Mouse (Mus musculus): ENCODE results near the gene Gm17655. TPM values are rescaled to one million over a fixed set of nuclear protein-coding genes. Genes with fewer than 3 reads are reported as not detected.

The Gm17655 gene
- polyA plus RNA-seq (2012; rRNA removed; ENCODE audit: low replicate concordance), result not detected in 2 replicates

DNA sequence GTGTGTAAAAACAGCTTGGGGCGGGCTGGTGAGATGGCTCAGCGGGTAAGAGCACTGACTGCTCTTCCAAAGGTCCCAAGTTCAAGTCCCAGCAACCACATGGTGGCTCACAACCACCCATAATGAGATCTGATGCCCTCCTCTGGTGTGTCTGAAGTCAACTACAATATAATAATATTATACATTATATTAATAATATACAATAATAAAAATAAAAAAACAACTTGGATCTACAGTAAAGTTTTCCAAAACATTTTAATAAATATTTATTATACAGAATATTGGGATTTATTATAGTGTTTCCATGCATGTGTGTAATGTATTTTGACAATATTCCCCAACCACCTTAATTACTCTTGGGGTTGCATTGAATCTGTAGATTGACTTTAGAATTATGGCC is at the start of gene Gm17655:
Gm17655 (minus strand) TSS at position 101 of the 400 bp plus-strand sequence.

DNA sequence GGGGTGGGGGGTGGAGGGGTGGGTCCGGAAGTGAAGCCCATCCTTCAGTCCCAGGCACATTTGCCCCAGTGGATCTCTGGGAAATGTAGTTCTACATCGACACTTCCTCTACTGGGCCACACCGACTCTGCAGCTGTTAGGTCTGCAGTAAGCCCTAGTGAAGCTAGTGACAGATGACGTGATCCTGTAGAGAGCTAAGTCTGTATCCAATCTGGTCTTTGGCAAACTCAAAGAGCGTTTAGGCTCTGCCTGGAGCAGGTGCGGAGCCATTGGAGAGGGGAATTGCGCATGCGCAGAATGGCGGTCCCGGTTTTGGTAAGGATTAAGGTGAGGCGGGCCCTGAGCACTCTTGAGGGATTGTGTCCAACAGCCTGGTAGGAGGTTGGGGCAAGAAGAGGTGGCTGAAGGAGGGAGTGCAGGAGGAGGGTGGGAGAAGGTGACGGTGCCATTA is 37.7 kb upstream of the Gm17655 start, which contains the start of gene Zfp605:
Zfp605 (plus strand) TSS at position 102 of the 451 bp plus-strand sequence.

DNA sequence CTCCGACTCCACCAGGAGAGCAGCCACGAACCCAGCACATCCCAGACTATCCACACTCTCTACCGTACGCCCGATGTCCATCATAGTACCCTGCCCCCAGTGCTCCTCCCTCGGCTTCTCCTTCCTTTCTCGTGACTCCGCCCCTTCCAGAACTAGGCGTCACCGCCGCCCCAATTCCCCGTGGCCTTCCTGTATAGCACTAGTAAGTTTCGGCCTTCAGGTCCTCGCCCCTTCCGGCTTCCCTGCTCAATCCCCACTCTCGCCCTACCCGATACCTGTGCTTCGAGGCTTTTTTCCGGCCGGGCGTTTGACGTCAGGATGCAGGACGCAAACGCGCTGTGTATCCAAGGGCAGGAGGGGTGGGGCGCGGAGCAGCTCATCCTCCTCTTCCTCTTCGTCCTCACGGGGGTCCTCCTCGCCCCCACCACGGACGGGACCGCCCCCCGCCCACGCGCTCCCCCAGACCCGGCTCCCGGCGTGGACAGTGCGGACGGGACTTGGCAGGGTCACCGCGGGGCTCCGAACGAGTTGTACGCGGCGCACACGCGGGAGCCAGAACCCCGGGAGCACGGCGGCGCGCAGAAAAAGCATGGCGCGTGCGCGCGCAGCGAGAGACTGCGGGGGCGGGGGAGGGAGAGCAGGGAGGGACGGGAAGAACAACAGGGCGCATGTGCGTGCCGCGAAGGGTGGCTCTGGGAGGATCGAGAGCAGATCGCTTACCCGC is 35.4 kb upstream of the Gm17655 start, which contains the start of gene Gtpbp6:
Gtpbp6 (minus strand) TSS at position 617 of the 724 bp plus-strand sequence.

DNA sequence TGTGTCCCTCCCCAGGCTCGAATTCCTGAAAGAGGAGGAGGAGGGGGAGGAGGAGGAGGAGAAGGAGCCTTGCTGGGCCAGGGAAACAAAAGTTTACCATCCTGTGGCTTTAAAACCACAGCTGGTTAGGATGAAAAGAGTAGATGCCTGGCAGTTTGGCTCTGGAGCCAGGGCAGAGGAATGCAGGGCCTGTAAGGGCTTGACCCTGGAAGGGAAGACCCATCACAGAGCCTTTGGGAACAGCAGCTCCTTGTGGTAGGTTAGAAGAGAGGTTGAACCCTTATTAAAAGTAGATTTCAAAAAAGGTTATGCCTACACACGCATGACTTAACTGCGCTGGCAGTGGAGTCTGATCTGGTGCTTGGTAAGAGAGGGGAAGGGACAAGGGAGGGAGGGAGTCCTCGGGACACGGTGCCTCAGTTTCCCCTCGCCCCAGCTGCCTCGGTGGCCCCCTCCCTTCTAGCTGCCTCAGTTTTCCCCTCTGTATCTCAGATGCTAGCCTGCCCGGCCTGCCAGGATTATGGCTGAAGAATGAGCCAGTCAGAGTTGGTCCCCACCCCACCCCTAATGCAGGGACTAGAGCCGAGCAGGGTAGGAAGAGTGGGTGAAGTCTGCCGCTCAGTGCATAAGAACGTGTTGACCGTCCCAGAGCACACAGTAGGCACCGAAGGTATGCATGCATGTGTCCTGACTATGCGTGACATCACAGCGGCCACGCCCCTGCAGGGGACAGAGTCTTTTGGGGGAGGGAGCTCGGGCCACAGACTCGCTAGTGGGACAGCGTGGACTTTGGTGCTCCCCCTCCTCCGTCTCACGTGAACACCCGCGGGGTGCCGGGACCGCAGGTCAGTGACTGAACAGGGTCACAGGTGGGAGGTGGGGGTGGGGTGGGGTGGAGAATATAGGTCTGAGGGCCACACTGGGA is 27.6 kb upstream of the Gm17655 start, which contains the start of gene Plcxd1:
Plcxd1 (plus strand) TSS at position 314 of the 925 bp plus-strand sequence.

DNA sequence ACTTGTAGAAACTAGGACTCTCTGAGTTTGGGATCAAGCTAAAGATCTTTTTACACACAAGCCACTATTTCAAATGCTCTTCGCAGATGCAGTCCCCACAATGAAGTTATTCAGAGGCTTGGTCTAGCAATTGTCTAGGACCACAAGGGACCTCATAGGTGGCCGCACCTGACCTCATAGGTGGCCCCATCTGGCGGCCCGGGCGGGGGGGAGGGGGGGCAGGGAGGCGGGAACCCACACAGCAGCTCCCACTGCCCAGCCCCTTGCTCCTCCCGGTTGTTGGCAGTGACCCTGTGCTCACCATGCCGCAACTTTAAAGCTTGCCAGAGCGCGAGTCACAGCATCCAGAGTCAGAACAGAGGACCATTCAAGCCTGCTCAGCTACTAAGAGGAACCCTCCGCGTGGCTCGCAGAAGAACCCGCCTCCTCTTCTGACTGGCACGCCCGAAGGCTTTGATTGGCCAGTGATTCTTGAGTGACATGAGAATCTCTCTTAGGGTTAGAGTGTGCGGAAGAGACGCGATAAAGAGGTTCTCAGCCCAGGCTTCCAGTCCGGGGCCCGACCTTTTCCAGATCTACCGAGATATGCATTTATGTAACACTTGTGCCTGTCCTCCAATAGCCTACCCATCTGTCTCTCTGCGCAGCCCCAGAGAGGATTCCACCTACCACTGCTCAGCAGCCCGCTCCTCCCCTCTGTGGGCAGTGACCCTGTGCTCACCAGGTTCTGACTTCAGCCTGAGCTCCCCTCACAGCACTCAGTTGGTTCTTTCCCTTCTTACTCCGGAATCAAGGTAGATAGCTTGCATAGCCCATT is 21.9 kb upstream of the Gm17655 start, which contains the start of gene Gm35315:
Gm35315 (minus strand) TSS at position 391 of the 817 bp plus-strand sequence.

Other genes starting within 250 kb of the Gm17655 start
- 0.06 and 0.30 TPM in 2 replicates for gene Gm15446, start 149.1 kb downstream of the Gm17655 start, polyA plus RNA-seq (2012; rRNA removed; ENCODE audit: low replicate concordance)
- 0.19 and 0.23 TPM in 2 replicates for gene Zfp932, start 76.0 kb downstream of the Gm17655 start, polyA plus RNA-seq (2012; rRNA removed; ENCODE audit: low replicate concordance)
- not detected in 2 replicates for gene Gm35315, start 21.9 kb upstream of the Gm17655 start, polyA plus RNA-seq (2012; rRNA removed; ENCODE audit: low replicate concordance)
- gene Plcxd1, start 27.5 kb upstream of the Gm17655 start, polyA plus RNA-seq (2012; rRNA removed; ENCODE audit: low replicate concordance), result 0.27 and 0.34 TPM in 2 replicates
- 67.5 and 106 TPM in 2 replicates for gene Gtpbp6, start 35.7 kb upstream of the Gm17655 start, polyA plus RNA-seq (2012; rRNA removed; ENCODE audit: low replicate concordance)
- 0.13 TPM in 1 of 2 replicates, not detected in the other for gene Zfp605, start 37.6 kb upstream of the Gm17655 start, polyA plus RNA-seq (2012; rRNA removed; ENCODE audit: low replicate concordance)
- 40.4 and 58.4 TPM in 2 replicates for gene Chfr, start 63.3 kb upstream of the Gm17655 start, polyA plus RNA-seq (2012; rRNA removed; ENCODE audit: low replicate concordance)
- 1.9 and 4.2 TPM in 2 replicates for gene Golga3, start 104.2 kb upstream of the Gm17655 start, polyA plus RNA-seq (2012; rRNA removed; ENCODE audit: low replicate concordance)
- gene Ankle2, start 158.5 kb upstream of the Gm17655 start, polyA plus RNA-seq (2012; rRNA removed; ENCODE audit: low replicate concordance), result 3.4 and 3.5 TPM in 2 replicates
- gene Pgam5, start 197.4 kb upstream of the Gm17655 start, polyA plus RNA-seq (2012; rRNA removed; ENCODE audit: low replicate concordance), result 7.1 and 11.3 TPM in 2 replicates
- 8.1 and 8.5 TPM in 2 replicates for gene Pxmp2, start 213.7 kb upstream of the Gm17655 start, polyA plus RNA-seq (2012; rRNA removed; ENCODE audit: low replicate concordance)
- gene Pole, start 213.8 kb upstream of the Gm17655 start, polyA plus RNA-seq (2012; rRNA removed; ENCODE audit: low replicate concordance), result 2.5 and 4.8 TPM in 2 replicates